Mouse (Mus musculus): ENCODE data around the gene Olfr1020.

Gene Olfr1020

DNA sequence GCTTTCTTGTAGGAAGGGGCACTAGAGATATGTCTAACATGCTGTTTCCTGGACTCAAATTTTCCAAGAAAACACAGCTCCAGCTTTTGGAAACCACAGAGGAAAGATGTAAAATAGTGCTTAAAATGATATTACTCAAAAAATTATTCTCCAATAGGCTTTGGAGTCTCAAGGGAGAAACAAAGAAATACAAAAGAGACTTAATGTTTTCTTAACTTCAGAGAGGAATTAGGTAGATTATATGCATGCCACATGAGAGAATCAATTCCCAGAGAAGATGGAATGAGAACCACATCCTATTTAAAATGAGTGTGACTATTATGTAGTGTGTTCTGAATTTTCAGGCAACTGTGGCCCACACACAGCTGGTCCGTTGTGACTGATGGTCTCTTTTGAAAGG, at the start of gene Olfr1020:
Olfr1020 (plus strand) TSS at position 301 of the 400 bp plus-strand sequence.
- in situ Hi-C loops (cut with MboI; ENCODE audit: unreplicated experiment in 2 of 2) = no loop called here

DNA sequence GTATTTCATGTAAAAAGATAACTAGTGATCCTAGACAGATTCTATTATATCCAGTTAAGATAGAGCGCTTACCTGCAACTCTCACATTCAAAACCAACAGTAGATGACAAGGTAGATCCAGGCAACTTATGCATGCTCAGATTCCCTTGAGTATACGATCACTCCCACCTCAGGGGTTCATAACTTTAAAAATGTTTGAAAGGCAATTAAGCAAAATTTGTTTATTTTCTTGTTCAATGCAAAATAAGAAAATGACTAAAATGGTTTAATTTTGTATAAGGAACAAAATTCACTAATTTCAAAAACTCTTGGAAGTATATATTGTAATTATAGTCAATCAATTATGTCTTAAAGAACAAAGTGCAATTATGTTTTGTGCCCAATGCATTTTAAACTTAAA, 44.4 kb upstream of the Olfr1020 start, which contains the start of gene Olfr1016:
Olfr1016 (minus strand) TSS at position 101 of the 400 bp plus-strand sequence.
- in situ Hi-C loops (cut with MboI; ENCODE audit: unreplicated experiment in 2 of 2) = no loop called here

DNA sequence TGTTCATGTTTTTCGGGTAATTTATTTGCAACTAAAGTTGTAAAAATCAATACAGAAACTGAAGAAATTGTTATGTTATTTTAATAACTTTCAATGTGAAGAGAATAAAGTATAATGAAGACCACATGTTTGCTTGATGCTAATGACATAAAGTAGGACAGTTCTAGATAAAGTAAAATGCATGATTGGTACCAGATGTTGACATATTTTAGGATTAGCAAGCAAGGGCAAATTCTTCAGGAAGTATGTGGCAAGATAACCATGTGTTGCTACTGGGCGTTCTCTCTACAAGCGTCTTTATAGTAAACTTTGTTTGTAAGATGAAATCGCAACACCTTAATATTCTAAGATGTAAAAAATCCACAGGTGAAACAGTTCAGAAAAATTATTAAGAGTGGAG, 42.3 kb upstream of the Olfr1020 start:
- in situ Hi-C loops (cut with MboI; ENCODE audit: unreplicated experiment in 2 of 2) = no loop called here

DNA sequence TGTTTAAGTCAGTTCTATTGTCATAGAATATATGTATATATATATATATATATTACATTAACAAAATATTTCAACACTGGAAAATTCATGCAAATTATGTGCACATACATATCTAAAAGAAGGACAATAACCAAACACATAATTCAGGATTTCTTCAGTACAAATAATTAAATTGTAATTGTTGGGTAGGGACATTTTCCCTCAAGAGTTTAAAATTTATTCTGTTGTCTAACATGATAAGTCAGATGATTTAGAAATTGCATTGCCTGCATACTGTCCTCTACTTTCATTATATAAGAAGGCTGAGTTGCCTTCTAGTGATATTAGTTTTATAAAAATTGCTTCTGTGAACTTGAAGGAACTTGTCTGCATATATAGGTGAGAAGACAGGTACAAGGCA, 28.7 kb upstream of the Olfr1020 start, which contains the start of gene Olfr1018:
Olfr1018 (plus strand) TSS at position 301 of the 400 bp plus-strand sequence.
- in situ Hi-C loops (cut with MboI; ENCODE audit: unreplicated experiment in 2 of 2) = no loop called here

DNA sequence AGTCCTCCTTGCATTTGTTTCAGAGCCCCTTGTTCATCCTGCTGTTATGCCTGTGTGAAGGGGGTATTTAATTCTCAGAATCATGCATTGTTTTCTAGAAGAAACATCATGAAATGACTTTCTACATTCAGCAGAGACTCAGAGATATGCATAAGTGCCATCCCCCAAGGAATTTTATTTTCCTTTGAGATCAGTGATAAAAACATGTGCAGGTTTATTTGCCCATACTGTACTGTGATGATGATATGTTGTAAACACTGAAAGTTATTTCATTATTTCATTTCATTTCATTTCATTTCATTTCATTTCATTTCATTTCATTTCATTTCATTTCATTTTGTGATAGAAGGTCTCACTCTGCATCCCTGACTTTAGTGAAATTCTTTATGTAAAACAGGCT, 1.4 kb upstream of the Olfr1020 start, which contains the start of gene Olfr1019:
Olfr1019 (minus strand) TSS at position 101 of the 400 bp plus-strand sequence.
- in situ Hi-C loops (cut with MboI; ENCODE audit: unreplicated experiment in 2 of 2) = no loop called here

DNA sequence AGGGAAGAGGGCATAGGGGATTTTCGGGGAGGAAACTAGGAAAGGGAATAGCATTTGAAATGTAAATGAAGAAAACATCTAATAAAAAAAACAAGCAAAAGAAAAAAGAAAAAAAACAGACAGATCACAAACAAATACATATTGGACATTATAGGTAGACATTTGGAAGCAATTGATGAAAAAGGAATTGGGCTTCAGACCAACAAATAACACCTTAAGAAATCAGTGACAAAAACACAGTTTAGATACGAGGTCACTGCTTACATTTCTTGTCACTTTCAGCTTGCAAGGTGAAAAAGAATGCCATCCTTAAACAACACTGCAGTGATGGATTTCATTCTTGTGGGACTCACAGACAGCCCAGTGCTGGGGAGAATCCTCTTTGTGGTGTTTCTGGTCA, 21.5 kb downstream of the Olfr1020 start, which contains the start of gene Olfr1022:
Olfr1022 (plus strand) TSS at position 301 of the 400 bp plus-strand sequence.
- in situ Hi-C loops (cut with MboI; ENCODE audit: unreplicated experiment in 2 of 2) = no loop called here

DNA sequence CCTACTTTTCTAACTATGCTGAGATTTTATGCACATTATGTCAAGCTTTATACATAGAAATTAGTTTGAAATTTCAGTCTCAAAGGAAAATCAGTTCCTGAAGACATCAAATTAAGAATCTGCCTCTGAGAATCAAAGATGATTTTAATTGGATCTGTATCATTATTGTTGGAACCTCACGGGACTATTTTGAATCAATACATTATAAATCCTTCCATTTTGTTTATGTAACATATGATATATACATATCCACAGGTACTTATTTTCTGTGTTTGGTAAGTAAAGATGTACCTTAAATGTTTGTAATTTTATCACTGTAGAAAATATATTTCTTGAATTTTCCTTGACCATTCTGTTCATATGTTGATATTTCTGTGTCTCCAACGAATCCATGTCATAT, 38.5 kb downstream of the Olfr1020 start, which contains the start of gene Olfr1023:
Olfr1023 (plus strand) TSS at position 301 of the 400 bp plus-strand sequence.
- in situ Hi-C loops (cut with MboI; ENCODE audit: unreplicated experiment in 2 of 2) = no loop called here

Measured in v-Abl transformed pro-B cells (cell line).